Mouse (Mus musculus) adrenal gland, adult 2 months (tissue): ENCODE data around the gene 4930523C07Rik. TPM values are rescaled to one million over a fixed set of nuclear protein-coding genes. Genes with fewer than 3 reads are reported as not detected.

Source experiments
- DNase-seq: peaks from one replicate; pipeline ENCODE4 v3.0.0; 2021
- polyA plus RNA-seq: library from polyadenylated mRNA; depleted of rRNA; stranded (reverse); fragments of >200 nt; gene quantifications from 2 replicates; pipeline ENCODE4 v1.2.3, GENCODE M21; 2012
- total RNA-seq, 2 experiments: library from RNA; stranded (reverse); gene quantifications; 2 replicates each; pipeline ENCODE4 v1.2.3; 2021

4930523C07Rik gene
- total and polyA plus RNA-seq, 3 experiments, result 7.4 to 15.7 (median 12.5) TPM

DNA sequence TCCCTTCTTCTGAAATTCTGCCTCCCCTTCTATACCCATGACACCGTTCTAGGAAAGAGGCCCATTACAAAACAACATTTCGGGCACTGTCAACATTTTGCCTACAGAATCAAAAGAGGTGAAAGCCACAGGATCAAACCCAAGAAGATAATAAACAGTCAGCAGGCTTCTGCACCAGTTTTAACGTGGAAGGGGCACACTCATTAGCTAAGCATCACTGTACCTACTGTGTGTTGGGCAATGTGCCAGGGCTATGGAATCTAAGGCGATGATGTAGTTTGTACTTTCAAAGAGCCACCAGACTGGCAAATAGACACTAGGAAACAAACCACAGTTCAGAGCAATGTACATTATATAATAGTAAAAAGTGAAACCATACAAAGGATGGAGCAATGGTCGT lies 1.8 kb downstream of the 4930523C07Rik start:
- no peak for DNase-seq

DNA sequence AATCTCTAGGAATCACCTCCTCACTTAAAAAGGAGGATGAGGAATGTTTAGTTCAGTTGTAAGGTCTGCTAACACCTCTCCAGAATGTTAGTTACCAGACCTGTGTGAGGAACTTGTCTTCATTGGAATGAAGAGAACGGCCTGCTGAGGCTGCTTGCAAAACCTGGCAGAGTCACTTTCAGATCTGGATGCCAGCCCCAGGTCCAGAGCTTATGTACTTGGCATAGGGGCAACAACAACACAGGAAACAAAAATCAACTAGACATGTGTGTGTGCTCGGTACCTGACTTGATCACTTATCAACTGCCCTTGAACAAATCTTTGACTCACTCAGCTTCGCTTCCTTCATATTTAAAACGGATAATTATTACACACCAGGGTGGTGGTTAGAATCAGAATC lies 2.6 kb downstream of the 4930523C07Rik start:
- DNase-seq, result peak; percentile 15

DNA sequence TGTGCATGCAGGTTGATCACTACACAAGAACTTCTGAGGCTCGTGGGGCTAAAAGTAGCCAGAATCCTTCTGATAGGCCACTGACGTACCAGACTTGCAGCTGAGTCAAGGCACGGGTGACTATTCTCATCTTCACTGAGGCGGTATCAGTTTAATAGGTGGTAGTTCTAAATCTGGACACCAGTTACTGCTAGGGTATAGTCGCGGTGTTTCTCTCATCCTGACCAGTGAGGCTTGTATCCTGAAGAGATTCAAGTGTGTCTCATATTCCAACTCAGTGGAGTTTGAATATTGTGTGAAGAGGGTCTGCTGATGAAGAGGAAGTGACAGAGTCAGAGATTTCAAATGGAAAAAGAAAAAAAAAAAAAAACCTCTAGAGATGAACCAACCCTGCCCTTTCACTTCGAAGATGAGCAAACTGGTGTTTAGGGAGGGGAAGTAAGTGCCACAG lies 3.3 kb downstream of the 4930523C07Rik start:
- no peak for DNase-seq

DNA sequence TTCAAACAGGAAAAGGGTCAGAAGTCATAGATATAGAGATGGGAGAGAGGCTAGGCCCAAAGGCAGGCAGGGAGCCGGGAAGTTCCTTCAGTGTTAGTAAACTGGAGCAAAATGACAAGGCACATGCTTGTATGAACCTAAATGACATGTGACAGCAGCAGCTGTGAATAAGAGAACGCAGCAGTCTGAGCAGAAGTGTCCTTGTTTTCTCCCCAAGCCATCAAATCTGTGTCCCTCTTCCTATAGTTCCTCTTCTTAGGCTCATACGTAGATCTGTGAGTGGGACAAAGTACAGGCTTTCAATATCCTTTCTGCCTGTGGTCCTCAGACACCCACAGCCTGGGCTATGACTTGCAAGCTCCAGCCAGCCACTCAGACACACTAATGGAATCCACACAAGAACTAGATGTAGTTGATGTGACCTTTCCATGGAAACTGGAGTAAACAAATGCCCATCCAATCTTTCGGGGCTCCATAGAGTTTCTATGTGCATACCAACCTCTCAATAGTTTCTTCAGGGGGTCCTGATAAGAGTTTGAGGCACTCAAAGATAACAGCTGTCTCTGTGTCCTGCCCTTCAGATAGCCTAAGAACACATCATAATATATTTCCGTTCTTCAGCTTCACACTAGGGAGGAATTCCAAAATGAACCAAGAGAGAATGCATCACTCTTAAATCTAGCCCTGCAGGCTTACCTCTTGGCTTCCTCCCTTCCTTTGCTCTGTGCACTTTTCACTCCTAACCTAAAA lies 5.1 kb downstream of the 4930523C07Rik start:
- no peak for DNase-seq

DNA sequence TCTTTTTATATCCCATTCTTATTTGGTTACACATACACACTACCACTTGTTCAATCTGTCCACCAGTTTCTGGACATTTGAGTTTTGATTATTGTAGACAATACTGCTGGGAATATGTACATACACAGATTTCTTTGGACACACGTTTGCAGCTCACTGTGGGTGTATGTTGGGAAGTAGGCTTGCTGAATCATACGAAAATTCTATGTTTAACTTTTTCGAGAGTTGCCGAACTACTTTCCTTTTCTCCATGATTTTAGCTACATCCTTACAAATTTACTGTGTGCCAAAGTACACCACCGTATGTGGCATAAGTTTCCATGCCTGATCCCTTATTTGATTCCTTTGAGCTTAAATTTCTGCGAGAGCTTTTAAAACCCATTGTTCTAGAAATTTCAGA lies 6.7 kb downstream of the 4930523C07Rik start:
- DNase-seq, result no peak

DNA sequence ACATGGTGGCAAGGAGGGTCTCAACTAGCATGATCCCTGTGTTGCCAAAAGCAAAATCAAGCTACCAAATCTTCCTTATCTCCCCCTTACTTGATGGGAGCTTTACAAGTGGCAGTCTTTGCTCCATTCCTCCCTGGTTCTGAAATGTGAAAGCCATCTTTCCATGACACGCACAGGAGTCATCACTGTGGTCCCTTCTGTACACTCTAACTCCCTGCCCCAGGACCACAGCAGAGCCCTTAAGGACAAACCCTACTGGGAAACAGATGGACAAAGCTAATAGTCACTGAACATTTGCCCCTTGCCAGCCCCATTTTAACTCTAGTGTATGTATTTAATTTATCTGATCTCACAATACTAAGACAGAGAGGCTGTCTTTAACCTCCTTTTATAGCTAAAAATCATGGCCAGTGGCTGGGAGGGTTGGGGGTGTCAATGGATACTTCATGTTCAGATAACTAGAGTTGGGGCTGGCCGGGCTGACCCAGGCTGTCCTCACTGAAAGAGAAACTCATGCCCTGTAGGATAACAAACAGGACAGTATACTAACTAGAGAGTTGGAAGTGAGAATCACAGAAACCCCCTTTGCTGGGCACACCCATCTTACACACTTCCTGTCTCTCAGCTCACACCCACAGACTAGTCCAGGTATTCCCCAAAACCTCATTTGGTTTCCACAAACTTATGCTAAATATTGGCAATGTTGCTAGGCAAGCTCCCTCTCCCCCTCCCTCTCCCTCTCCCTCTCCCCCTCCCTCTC lies 8.6 kb downstream of the 4930523C07Rik start:
- DNase-seq, result no peak

DNA sequence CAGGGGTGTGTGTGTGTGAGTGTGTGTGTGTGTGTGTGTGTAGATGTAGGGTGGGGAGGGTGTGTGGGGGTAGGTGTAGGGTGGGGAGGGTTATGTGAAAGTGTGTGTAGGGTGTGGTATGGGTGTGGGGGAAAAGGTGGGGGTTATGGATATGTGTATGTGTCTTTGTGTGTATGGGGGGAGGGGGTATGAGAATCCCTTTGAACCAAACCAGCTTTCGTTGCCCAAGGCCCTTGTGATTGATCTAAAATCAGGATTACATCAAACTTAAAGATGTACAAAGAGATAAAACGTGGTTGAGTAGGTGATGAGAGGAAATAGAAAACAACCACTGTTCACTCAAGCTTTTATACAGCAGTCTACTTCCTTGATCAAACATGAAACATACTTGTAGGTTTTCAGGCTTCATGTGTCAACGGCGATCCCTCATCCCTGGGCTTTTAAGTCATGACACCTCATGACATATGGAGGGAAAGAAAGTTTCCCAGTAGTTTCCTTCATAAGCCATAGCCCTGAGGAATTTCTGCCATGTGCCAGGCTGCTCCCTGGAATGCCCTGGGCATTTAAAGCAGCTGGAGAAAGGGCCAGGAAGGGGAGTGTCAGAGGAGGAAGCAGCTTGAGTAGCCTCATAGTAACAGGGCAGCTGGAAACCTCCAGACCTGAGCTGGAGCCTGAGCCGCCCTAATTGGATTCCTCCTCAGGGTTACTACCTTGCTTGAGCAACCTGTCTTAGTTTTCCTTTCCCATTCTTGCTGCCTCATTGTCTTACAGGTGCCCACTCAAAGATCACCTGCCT lies 9.5 kb downstream of the 4930523C07Rik start:
- DNase-seq, result no peak

DNA sequence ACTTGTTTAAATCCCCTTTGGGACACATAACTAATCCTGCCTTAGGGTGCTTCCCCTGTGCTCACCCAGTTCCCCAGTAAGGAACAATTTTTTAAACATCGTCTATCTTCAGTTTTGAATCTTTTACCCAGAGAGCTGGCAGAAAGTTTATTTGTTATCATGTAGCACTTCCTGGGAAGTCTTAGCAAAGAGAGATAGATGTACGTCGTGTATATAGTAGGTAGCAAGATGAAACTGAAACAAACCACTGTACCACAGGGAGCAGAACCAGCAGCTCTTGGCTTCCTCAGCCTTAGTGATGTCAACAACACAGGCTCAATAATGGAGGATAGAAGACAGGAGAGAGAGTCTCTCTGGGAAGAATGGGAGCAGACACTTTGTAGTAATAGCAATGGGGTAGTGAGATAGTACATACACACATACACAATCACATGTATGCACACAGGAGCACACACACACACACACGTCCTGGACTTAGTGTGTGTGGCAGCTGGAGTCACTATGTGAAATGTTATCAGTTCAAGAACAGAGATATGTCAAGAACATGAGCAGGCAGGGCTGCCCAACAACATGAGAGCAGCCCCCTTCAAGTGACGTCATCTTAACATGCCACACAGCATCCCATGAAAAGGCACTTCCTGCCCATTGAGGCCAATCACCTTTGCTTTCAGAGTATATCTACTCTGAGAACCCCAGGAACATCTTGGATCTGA lies 10.3 kb downstream of the 4930523C07Rik start:
- DNase-seq, result no peak

DNA sequence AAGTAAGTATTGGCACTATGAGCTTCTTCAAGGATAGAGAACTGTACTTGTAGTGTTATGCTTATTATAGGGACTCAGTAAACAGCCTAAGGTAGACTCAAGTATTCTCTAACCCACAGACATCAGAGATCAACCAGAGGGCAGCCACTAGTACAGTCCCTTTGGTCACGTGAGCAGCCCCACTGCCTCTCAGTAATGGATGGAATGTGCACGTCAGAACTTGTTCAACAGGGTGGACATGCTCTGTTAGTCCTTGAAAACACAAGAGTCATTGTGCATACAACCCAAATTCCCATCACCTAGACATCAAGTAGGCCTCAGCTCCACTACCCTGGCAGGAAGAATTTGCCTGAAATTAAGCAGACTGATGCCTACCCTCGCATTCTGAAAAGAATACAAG lies 13.5 kb downstream of the 4930523C07Rik start:
- no peak for DNase-seq

DNA sequence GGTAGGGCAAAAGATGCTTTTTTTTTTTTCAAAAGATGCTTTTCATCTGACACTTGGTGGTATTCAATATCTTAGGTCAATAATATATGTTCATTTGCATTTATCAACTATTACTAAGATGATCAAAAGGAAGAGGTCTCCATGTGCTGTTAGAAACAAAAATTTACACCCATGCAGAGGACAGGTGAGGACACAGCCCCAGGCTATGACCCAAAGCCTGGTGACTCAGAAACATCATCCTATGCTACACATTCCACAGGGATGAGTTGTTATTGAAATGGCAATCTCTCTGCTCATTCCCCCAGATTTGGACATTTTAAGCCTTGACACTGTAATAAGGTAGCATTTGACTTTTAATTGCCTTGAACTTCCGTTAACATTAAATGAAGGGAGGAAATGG lies 15.7 kb downstream of the 4930523C07Rik start:
- DNase-seq, result no peak

DNA sequence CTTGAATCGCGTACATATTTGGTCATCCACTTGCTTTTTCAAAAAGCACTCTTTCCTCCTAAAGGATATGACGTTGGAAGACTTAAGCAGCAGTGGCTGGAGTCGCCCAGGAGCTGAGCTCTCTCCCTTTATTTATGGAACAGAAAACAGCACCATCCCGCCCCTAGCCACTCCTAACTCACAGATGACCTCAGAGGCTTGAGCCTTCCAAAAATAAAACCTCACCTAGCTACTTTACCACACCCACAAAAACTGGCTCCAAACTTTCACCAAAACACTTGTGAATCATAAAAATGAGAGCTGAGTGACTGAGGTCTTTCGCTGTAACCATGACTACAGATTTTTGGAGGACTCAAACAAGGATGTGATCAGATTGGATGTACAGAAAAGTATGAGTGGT lies 16.4 kb downstream of the 4930523C07Rik start:
- no peak for DNase-seq

DNA sequence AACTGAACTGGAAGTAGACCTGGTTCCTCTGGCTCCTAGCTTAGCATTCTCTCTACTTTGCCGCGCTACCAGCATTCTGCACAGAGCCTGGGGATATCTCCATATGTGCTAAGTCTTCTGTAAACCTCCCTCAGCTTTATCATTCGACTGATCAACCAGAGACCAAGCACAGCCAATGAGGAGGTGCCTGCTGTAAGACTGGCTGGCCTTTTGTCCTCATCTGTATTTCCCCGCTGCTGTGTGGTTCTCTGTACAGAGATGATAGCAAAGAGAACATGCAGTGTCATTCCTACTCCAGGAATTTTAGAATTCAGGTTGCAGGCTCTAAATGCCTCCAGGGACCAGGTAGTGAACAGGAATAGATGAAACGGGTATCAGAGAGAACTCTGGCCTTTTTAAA lies 17.1 kb downstream of the 4930523C07Rik start:
- no peak for DNase-seq

DNA sequence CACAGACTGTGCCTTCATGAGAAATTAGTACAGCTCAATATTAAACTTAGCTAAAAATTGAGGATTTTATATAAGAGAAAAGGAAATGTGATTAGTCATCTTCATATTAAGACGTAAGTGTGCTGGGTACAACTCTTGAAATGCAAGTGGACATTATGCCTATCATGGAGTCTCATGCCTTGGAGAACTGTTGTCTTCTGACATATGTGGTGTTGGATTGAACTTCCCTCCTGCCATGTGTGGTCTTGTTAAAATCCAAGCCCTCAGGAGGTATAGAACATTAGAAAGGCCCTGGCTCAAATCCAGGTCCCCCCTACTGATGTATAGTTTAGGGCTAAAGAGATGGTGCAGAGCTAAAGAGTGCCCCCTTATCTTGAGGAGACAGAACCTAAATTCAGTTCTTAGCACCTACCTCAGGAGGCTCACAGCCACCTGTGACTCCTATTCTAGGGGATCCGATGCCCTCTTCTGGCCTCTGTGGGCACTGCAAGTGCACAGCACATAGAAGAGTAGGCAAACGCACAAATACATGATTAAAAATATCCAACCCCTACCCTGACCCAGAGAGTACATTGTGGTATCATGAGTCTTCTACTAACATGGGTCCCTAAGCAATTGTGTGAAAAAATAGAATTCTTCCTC lies 17.7 kb downstream of the 4930523C07Rik start:
- no peak for DNase-seq

DNA sequence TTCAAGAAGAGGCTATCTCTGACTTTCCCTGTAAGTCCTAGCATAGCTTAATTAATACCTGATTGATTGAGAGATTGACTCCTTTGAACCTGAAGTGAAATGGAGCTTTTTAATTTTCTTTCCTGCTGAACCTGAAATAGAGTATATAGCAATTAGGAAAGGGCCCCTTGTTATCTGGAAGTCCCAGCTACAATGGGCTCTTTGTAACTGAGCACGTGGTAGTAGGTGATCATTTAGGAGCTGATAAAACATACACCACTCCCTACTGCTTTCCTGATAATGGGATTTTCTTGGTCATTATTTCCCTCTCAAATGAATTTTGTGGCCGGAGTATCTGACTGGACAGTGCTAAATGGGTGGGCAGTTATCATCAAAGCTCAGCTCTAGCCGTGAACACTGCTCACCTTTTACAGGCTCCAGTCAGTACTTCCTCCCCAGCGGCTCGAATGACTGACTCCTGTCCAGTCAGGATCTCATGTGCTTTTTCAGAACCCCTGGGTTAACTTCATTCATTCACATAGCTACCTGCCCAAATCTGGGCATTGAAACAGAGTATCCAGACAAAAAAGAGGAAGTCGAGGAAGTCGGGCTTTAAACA lies 20.5 kb downstream of the 4930523C07Rik start:
- no peak for DNase-seq

DNA sequence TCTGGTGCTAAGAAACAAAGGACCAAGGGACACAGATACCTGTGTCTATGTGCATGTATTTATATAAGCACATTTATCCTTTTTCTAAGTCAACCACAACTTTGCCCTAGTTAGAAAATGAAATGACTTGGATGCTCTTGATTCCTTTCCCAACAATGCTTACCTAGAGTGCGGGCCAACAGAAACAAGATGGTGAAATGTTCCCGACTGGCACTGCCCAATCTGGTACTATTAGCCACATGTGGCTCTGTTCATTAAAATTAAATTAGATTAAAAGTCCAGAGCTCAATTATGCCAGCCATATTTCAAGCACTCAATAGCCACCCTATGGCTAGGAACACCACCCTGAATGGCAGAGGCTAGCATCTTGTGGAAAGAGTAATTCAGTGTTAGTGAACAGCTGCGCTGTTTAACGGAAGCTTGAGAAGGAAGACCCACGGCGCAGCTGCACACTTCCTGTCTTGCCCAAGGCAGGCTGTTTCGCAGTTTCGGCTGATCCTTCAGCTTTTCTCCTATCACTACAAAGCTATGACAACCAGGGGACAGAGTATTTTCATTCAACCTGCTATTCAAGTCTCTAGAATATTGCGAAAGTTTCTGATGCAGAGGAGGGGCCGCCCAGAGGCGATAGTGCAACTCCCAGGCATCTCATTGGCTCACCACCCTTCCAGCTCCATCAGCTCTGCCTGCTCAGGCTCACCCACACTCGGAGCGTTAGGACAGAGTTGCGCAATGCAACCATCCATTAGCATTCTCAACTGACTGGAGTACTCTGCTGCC lies 34.9 kb downstream of the 4930523C07Rik start:
- peak; percentile 58 for DNase-seq

DNA sequence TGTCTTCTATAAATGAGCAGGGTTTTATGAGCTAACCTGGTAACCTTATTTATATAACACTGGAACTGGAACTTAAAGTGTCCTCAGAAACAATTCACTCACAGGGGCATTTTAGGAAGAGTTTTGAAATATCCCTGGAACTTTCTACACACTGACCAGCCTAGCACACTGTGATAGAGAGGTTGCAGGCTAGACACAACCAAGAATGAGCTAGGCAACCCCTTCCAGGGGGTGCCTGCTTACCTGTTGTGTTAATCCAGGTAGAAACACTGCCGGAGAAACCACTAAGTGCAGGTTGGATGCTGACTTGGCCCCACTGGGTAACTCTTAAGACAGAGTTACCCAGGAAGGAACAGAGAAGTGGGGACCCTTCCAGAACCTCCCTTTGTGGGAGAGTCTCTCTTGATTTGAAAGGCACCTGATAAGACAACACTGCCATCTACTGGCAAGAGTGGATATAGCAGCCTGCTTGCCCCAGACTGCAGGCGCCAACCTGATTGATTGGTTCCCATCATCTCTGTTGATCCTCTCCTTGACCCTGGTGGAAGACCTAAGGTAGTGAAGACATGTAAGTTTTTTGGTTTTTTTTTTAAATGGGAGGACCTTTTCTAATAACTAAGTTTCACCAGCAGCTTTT lies 36.7 kb downstream of the 4930523C07Rik start:
- peak; percentile 71 for DNase-seq

DNA sequence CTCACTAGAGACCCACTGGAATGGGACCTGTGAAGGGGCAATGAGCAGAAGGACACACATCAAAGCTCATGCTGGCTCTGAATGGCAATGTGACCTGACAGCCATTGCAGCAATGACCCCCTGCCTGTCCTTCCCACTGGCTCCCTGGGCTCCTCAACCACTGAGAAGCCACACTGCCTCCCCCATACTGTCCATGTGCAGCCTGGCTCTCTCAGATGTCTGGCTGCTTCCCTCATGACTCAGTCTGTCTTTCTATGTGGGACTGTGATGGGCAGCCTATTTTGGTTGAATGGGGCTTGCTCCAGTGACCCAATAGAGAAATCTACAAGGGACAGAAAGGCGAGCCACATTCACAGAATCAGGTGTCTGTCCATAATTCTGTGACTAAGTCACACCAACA lies 38.5 kb downstream of the 4930523C07Rik start:
- no peak for DNase-seq

DNA sequence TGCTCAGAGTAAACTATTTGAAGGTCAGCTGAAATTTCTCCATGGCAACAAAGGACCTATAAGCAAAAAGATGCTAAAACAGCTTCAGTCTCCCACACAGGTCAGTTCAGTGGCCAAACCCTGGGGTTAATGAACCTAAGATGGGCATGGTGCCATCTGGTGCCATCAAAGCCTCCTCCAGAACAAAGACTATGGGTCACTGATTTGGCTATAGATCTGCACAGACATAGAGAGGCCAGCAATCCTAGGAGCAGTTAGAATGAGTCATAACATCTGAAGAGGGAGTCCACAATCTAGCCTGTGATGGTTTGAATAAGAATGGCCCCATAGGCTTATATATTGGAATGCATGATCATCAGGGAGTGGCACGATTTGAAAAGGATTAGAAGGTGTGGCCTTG lies 40.1 kb downstream of the 4930523C07Rik start:
- no peak for DNase-seq

DNA sequence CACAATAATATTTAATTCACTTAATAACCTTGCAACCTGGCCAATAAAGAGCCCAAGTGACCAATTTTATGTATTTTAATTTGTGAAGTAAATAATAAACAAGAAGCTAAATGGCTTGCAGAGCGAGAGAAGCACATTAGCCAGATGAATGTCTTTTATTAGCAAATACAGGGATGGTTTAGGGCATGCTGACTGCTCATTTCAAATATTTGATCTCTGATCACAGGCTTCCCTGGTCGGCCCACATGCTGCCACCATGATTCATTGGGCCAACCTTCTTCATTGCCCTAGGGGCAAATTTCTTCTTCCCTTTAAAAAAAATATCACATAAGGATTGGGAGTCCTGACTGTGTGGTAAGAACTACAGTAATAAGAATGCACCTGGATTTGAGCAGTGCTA lies 42.5 kb downstream of the 4930523C07Rik start:
- DNase-seq, result no peak
